Mouse (Mus musculus) cerebellum, adult (tissue): ENCODE measurements at regions not wholly inside any gene's neighbourhood (a gene's known extent, or its start where the extent isn't known, plus 50 kb on each side); places are given as distances from the start of the nearest gene placed in this dataset.

Experiments used
- ATAC-seq: cut with Nextera tagmentation; 2 replicates; pipeline ENCODE4 v1.9.2; 2017; ENCODE audit warnings: mild to moderate bottlenecking, moderate library complexity, mixed read lengths; ENCODE audit not compliant: insufficient number of reproducible peaks, low FRiP score, low TSS enrichment

GRCm38 (mm10) chr14:105950924-105951323 is 54.3 kb upstream of the Spry2 start:
- ATAC-seq: no peak

GRCm38 (mm10) chr14:105955082-105955481 is 58.5 kb upstream of the Spry2 start:
- no peak for ATAC-seq

- no peak for ATAC-seq
Observed at GRCm38 (mm10) chr14:105956796-105957195, 60.2 kb upstream of the Spry2 start.

GRCm38 (mm10) chr14:105958005-105958404 is 61.4 kb upstream of the Spry2 start:
- ATAC-seq: no peak

- no peak for ATAC-seq
Observed at GRCm38 (mm10) chr14:105979544-105980323, 83.1 kb upstream of the Spry2 start.

- no peak for ATAC-seq
Observed at GRCm38 (mm10) chr14:105980324-105980680, 83.7 kb upstream of the Spry2 start.

- ATAC-seq: no peak
Observed at GRCm38 (mm10) chr14:105987341-105987882, 90.8 kb upstream of the Spry2 start.

- ATAC-seq: no peak
Observed at GRCm38 (mm10) chr14:105988738-105989137, 92.1 kb upstream of the Spry2 start.

- no peak for ATAC-seq
Observed at GRCm38 (mm10) chr14:105993124-105993523, 96.5 kb upstream of the Spry2 start.

GRCm38 (mm10) chr14:105999801-106000200 is 103.2 kb upstream of the Spry2 start:
- ATAC-seq: peak; percentile 72; the same call in 1 of the 2 replicates

GRCm38 (mm10) chr14:106007769-106008168 is 98.2 kb upstream of the Trim52 start:
- no peak for ATAC-seq

- ATAC-seq: no peak
Observed at GRCm38 (mm10) chr14:106008951-106009350, 97.0 kb upstream of the Trim52 start.

- no peak for ATAC-seq
Observed at GRCm38 (mm10) chr14:106010961-106011360, 95.0 kb upstream of the Trim52 start.

- peak; percentile 52; the same call in 1 of the 2 replicates for ATAC-seq
Observed at GRCm38 (mm10) chr14:106011991-106012427, 94.0 kb upstream of the Trim52 start.

GRCm38 (mm10) chr14:106022806-106023205 is 83.2 kb upstream of the Trim52 start:
- no peak for ATAC-seq

GRCm38 (mm10) chr14:106026815-106027214 is 79.2 kb upstream of the Trim52 start:
- ATAC-seq: no peak

GRCm38 (mm10) chr14:106027686-106028085 is 78.3 kb upstream of the Trim52 start:
- no peak for ATAC-seq

GRCm38 (mm10) chr14:106031094-106031493 is 74.9 kb upstream of the Trim52 start:
- ATAC-seq: no peak

- ATAC-seq: no peak
Observed at GRCm38 (mm10) chr14:106033793-106034192, 72.2 kb upstream of the Trim52 start.

GRCm38 (mm10) chr14:106034933-106035665 is 70.9 kb upstream of the Trim52 start:
- ATAC-seq: no peak

GRCm38 (mm10) chr14:106044274-106044673 is 61.7 kb upstream of the Trim52 start:
- no peak for ATAC-seq
